Mouse (Mus musculus): ENCODE measurements around the gene Gcsh.

DNA sequence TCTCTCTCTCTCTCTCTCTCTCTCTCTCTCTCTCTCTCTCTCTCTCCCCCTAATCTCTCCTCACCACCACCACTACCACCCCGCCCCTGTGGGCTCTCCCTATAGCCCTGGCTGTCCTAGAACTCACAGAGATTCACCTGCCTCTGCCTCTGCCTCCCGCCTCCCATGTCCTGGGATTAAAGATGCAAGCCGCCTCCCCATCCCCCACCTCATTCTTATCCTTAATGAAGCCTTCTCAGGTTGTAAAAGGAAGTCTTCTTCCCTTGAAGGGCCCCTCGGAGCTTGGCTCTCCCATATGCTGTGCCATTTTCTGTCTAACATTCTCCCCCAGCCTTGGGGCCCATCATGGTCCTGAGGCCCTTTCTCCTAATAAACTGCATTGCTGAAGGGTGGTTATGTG is 22.3 kb upstream of the Gcsh start:
- no peak for TF ChIP-seq POLR2A (IDR thresholded peaks at IDR 0.05; ENCODE audit: insufficient read length, low read depth)
- no peak for TF ChIP-seq USF1 (IDR thresholded peaks at IDR 0.05; ENCODE audit: low read depth)
- no peak for TF ChIP-seq E2F4 (IDR thresholded peaks at IDR 0.05; ENCODE audit: insufficient read depth)
- TF ChIP-seq MYOG (IDR thresholded peaks at IDR 0.05; ENCODE audit: control insufficient read depth in 1 of 3, insufficient read depth in 1 of 3, insufficient read length in 2 of 3, low read depth in 2 of 3), result no peak
- no peak for TF ChIP-seq TCF12 (IDR thresholded peaks at IDR 0.05; ENCODE audit: insufficient read depth, poor library complexity, severe bottlenecking)
- no peak for TF ChIP-seq CEBPB (IDR thresholded peaks at IDR 0.05; ENCODE audit: insufficient read depth, poor library complexity, severe bottlenecking)
- no peak for TF ChIP-seq MAX (IDR thresholded peaks at IDR 0.05; ENCODE audit: low read depth)

Measured in myocyte (in vitro differentiated cells).